Mouse (Mus musculus) MEL (cell line): ENCODE measurements around the gene Elk4.

Experiments used
- CHD2 ChIP-seq: IDR thresholded peaks from 2 replicates; pipeline ENCODE4 v1.6.1; 2011; ENCODE audit warnings: low read length, improper control_type of control experiment
- CTCF ChIP-seq, 3 experiments: IDR thresholded peaks in 2 of 3; conservative IDR thresholded peaks in 1 of 3; 2 replicates each; pipeline ENCODE4 v1.5.1; 2011 to 2012; ENCODE audit warnings: low read length in 3 of 3, low read depth in 2 of 3, mild to moderate bottlenecking in 2 of 3, improper control_type of control experiment in 1 of 3, inconsistent platforms in 1 of 3, mixed read lengths in 1 of 3, moderate library complexity in 1 of 3; ENCODE audit not compliant: control insufficient read depth in 1 of 3, insufficient read depth in 1 of 3, poor library complexity in 1 of 3, severe bottlenecking in 1 of 3
- E2F4 ChIP-seq: IDR thresholded peaks from 2 replicates; pipeline ENCODE4 v1.6.1; 2011; ENCODE audit warnings: low read depth, low read length, improper control_type of control experiment, borderline replicate concordance
- EP300 ChIP-seq, 2 experiments: IDR thresholded peaks; 2 replicates each; pipeline ENCODE4 v1.6.1; 2011; ENCODE audit warnings: improper control_type of control experiment in 2 of 2, low read length in 2 of 2, low read depth in 1 of 2, mild to moderate bottlenecking in 1 of 2
- ETS1 ChIP-seq: IDR thresholded peaks from 2 replicates; pipeline ENCODE4 v1.6.1; 2012; ENCODE audit warnings: low read depth, mild to moderate bottlenecking, inconsistent platforms, low read length, improper control_type of control experiment, moderate library complexity
- JUND ChIP-seq: IDR thresholded peaks from 2 replicates; pipeline ENCODE4 v1.6.1; 2011; ENCODE audit warnings: low read depth, mild to moderate bottlenecking, improper control_type of control experiment, low read length
- POLR2A ChIP-seq, 2 experiments: IDR thresholded peaks; 2 replicates each; pipeline ENCODE4 v1.6.1; 2011 to 2012; ENCODE audit warnings: low read length in 2 of 2, mild to moderate bottlenecking in 2 of 2, control low read depth in 1 of 2, improper control_type of control experiment in 1 of 2, low read depth in 1 of 2, moderate library complexity in 1 of 2; ENCODE audit not compliant: control insufficient read depth in 1 of 2, insufficient read depth in 1 of 2, poor library complexity in 1 of 2
- POLR2AphosphoS2 ChIP-seq: IDR thresholded peaks from 2 replicates; pipeline ENCODE4 v1.6.1; 2011; ENCODE audit warnings: low read length, improper control_type of control experiment
- SIN3A ChIP-seq: IDR thresholded peaks from 2 replicates; pipeline ENCODE4 v1.6.1; 2012; ENCODE audit warnings: low read length, improper control_type of control experiment, inconsistent platforms
- ZNF384 ChIP-seq: IDR thresholded peaks from 2 replicates; pipeline ENCODE4 v1.6.1; 2012; ENCODE audit warnings: low read depth, mild to moderate bottlenecking, inconsistent platforms, low read length, improper control_type of control experiment

DNA sequence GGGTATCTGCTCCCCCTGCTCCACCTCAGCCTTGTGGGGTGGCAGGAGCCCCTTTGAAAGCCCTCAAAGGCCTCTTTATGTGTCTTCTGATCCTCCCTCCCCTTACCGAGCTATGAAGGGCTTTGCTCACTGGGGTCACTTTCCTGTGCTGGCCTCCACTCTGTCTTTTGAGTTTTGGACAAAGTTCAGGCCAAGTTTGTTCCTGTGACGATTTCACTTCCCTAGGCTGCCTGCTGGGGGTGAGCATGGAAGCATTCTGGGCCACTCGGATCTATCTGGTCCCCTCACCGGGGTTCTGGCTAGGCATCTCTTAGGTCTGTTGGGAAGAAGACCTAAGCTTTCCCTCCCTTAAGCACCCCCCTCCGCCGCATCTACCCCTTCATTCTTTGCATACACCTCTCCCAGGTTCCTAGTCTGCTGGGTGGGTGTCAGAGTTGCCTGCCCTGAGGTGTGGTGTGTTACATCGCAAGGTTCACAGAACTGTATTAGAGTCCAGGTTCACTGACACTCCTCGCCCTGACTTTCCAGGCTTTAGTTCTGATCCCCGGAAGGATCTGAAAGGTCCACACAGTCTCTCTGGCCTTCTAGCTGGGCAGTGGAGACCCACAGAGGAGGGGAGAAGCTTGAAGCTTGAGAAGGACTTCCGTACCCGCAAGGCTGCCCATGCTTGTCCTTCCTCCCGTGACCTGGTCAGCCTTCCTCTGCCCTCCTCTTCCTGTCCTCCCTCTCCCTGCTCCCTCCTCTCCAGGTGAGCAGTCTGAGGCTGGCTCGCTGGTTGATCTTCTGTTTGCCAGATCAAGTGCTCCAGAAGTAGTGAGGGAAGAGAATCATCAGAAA is 34.7 kb upstream of the Elk4 start:
- TF ChIP-seq CHD2 (no peak), ETS1 (no peak), POLR2A (IDR thresholded peaks at IDR 0.05; ENCODE audit: control insufficient read depth in 1 of 2, insufficient read depth in 1 of 2, low read depth in 1 of 2, low read length in 2 of 2, poor library complexity in 1 of 2) (no peak), E2F4 (no peak), POLR2AphosphoS2 (no peak), CTCF (IDR thresholded peaks at IDR 0.05 in 2 of 3, conservative IDR thresholded peaks at IDR 0.05 in 1 of 3; ENCODE audit: control insufficient read depth in 1 of 3, insufficient read depth in 1 of 3, low read depth in 2 of 3, low read length in 3 of 3, poor library complexity in 1 of 3, severe bottlenecking in 1 of 3) (no peak), EP300 (IDR thresholded peaks at IDR 0.05; ENCODE audit: low read depth in 1 of 2, low read length in 2 of 2) (no peak), SIN3A (no peak), JUND (no peak), ZNF384 (no peak)
